Mouse (Mus musculus) G1E (cell line): ENCODE measurements around the gene Dhcr24. TPM values are rescaled to one million over a fixed set of nuclear protein-coding genes. Genes with fewer than 3 reads are reported as not detected.
A peak's percentile ranks its signal among the peaks of the same experiment; 100 is the strongest.

ENCODE experiments used
- ATAC-seq: 2 replicates; pipeline ENCODE4 v1.8.0; 2016; ENCODE audit warnings: mild to moderate bottlenecking; ENCODE audit not compliant: insufficient number of reproducible peaks, poor library complexity, low FRiP score, severe bottlenecking; ENCODE audit errors: extremely low read depth
- DNase-seq: peaks from one replicate; pipeline ENCODE4 v3.0.0; 2012; ENCODE audit warnings: low spot score
- H3K27me3 ChIP-seq: 2 replicates; pipeline ENCODE4 v1.6.1; 2012; ENCODE audit warnings: mild to moderate bottlenecking, low read length, inconsistent platforms; ENCODE audit not compliant: insufficient read depth
- H3K36me3 ChIP-seq: replicated peaks from 2 replicates; pipeline ENCODE3; 2012; ENCODE audit warnings: mild to moderate bottlenecking, inconsistent platforms
- H3K4me1 ChIP-seq: 2 replicates; pipeline ENCODE4 v1.6.1; 2012; ENCODE audit warnings: low read depth, low read length, inconsistent platforms, mixed read lengths; ENCODE audit not compliant: insufficient read depth
- H3K4me3 ChIP-seq: 2 replicates; pipeline ENCODE4 v1.5.1; 2012; ENCODE audit warnings: low read depth, mild to moderate bottlenecking, inconsistent platforms, low read length, moderate library complexity, mixed read lengths
- H3K9me3 ChIP-seq: replicated peaks from 2 replicates; pipeline ENCODE4 v1.6.1; 2012; ENCODE audit warnings: inconsistent platforms
- CTCF ChIP-seq: IDR thresholded peaks from 2 replicates; pipeline ENCODE4 v1.5.1; 2012; ENCODE audit warnings: low read depth, low read length, inconsistent platforms, mixed read lengths
- GATA1 ChIP-seq: IDR thresholded peaks from 2 replicates; pipeline ENCODE4 v1.6.1; 2012; ENCODE audit warnings: borderline replicate concordance, low read length, inconsistent platforms, mixed read lengths
- GATA2 ChIP-seq: IDR thresholded peaks from 2 replicates; pipeline ENCODE4 v1.6.1; 2012; ENCODE audit warnings: low read depth, low read length, inconsistent platforms, borderline replicate concordance
- POLR2AphosphoS5 ChIP-seq: IDR thresholded peaks from 2 replicates; pipeline ENCODE4 v1.6.1; 2012; ENCODE audit warnings: low read depth, low read length, inconsistent platforms; ENCODE audit not compliant: insufficient replicate concordance
- TAL1 ChIP-seq: conservative IDR thresholded peaks from 2 replicates; pipeline ENCODE4 v1.6.1; 2012; ENCODE audit warnings: low read depth, low read length, inconsistent platforms, mixed read lengths
- polyA plus RNA-seq: library from polyadenylated mRNA; stranded (reverse); fragments of >175 nt; gene quantifications from 2 replicates; pipeline ENCODE4 v1.2.3, GENCODE M21; 2012
- total RNA-seq, 2 experiments: library from RNA; stranded (forward) in 1 of 2; stranded (reverse) in 1 of 2; fragments of 200-1000 nt in 1 of 2; fragments of >200 nt in 1 of 2; fragmentation: Nextera tagmentation in 1 of 2; gene quantifications; 2 replicates each; pipeline ENCODE4 v1.2.3; 2014 to 2017

Gene Dhcr24
- total and polyA plus RNA-seq, 3 experiments = 15.4 to 43.4 (median 33.2) TPM

DNA sequence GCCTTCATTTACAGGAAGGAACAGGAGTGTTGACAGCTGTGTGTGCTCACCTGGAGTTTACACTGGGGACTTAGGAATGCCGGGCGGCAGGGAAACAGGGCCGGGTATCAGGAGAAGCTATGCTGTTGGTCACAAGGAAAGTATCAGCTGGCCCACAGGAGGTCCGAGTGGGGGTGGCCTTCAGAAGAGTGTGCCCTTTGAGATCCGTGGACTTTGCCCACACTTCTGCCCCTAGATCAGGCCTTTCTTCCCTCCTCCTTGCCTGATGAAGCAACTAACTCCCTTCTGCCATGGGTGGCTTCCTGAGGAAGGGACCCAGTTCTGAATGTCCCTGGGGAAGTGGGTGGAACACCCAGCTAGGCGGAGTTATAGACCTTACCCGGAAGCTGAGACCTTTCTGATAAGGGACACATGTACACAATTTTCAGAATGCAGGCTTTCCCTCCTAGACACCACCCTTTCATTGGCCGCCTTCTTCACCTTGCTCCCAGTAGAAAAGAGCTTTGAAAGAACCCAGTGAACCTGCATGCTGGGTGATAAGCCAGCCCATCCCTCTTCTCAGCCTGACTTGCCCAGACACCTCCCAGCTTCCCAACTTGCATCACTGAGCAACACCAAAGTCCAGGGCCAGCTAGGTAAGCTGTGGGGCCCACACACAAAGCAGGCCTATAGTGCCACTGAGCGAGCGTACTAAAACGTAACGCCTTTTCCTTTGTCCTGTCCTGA lies 21.8 kb downstream of the Dhcr24 start:
- H3K36me3 ChIP-seq = peaks cover 100% of the 10 kb centered on the region
- peak; percentile 62 for DNase-seq

DNA sequence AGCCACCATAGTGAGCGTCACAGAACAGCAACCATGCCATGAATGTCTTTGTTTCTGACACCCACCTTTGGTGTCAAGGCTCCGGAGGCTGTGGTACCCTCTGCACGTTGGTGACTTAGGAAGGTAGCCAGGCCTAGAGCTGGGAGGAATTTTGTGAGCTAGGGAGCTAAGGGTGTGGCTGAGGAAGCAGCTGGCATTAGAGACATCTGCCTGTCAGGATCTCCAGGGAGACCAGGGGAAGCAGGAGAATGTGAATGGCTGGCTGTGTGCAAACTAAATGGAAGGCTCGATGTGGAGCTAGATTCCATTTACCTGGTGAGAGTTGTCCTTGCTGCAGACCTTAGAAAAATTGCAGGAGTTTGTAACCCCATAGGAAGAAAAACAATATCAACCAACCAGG lies 23.8 kb downstream of the Dhcr24 start:
- Histone ChIP-seq H3K4me3 (no peak overlapping the region), H3K36me3 (peaks cover 99% of the 10 kb centered on the region), H3K27me3 (no peaks in the 10 kb centered on the region), H3K9me3 (no peaks in the 10 kb centered on the region), H3K4me1 (peaks cover 35% of the 10 kb centered on the region)
- no peak for ATAC-seq
- DNase-seq = no peak
- TF ChIP-seq POLR2AphosphoS5 (no peak), GATA1 (no peak), CTCF (no peak), GATA2 (no peak), TAL1 (no peak)

More for the DNA sequence above, 21.8 kb downstream of the Dhcr24 start:
- Histone ChIP-seq H3K4me1 (peaks cover 42% of the 10 kb centered on the region), H3K4me3 (peak overlapping the region; percentile 48; the same call in 1 of the 2 replicates), H3K9me3 (no peaks in the 10 kb centered on the region), H3K27me3 (no peaks in the 10 kb centered on the region)
- TF ChIP-seq TAL1 (no peak), GATA2 (no peak), CTCF (no peak), POLR2AphosphoS5 (no peak), GATA1 (no peak)
- peak; percentile 86 for ATAC-seq

GRCm38 (mm10) chr4:106587075-106587474 lies 26.2 kb downstream of the Dhcr24 start:
- no peak for DNase-seq
- Histone ChIP-seq H3K4me1 (peaks cover 15% of the 10 kb centered on the region), H3K36me3 (peaks cover 93% of the 10 kb centered on the region), H3K4me3 (no peak overlapping the region), H3K27me3 (no peaks in the 10 kb centered on the region), H3K9me3 (no peaks in the 10 kb centered on the region)
- TF ChIP-seq TAL1 = no peak
- no peak for TF ChIP-seq POLR2AphosphoS5
- TF ChIP-seq GATA1 = no peak
- TF ChIP-seq CTCF = no peak
- TF ChIP-seq GATA2 = no peak
- no peak for ATAC-seq

- Histone ChIP-seq H3K4me1 (no peaks in the 10 kb centered on the region), H3K27me3 (no peaks in the 10 kb centered on the region), H3K9me3 (no peaks in the 10 kb centered on the region), H3K36me3 (peaks cover 62% of the 10 kb centered on the region), H3K4me3 (no peak overlapping the region)
- no peak for ATAC-seq
- DNase-seq = no peak
- no peak for TF ChIP-seq CTCF
- no peak for TF ChIP-seq GATA2
- no peak for TF ChIP-seq TAL1
- no peak for TF ChIP-seq POLR2AphosphoS5
- no peak for TF ChIP-seq GATA1
Measured at GRCm38 (mm10) chr4:106590142-106590541, 29.3 kb downstream of the Dhcr24 start.

GRCm38 (mm10) chr4:106590871-106591270 lies 30.0 kb downstream of the Dhcr24 start:
- TF ChIP-seq CTCF (no peak), GATA2 (no peak)
- ATAC-seq (no peak), DNase-seq (no peak)
- Histone ChIP-seq H3K27me3 (no peaks in the 10 kb centered on the region; the same call in 1 of the 2 replicates), H3K4me3 (no peak overlapping the region), H3K9me3 (no peaks in the 10 kb centered on the region), H3K36me3 (peaks cover 55% of the 10 kb centered on the region), H3K4me1 (no peaks in the 10 kb centered on the region)

DNA sequence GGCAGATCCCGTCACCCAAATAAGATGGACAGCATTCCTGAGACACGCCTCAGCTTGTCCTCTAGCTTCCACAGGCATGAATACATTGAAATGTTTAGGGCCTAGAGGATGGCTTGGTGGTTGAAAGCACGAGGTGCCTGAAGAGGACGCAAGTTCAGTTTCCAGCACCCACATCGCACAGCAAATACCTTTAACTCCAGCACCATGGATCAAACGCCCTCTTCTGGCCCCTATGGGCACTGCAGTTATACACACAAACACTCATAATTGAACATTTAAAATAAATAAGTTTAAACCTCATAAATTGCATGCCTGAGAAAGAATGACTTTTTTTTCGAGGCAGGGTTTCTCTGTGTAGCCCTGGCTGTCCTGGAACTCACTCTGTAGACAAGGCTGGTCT lies 32.8 kb downstream of the Dhcr24 start:
- TF ChIP-seq GATA1 (no peak), POLR2AphosphoS5 (no peak), TAL1 (no peak), GATA2 (no peak), CTCF (no peak; the same call in 1 of the 2 replicates)
- Histone ChIP-seq H3K27me3 (peaks cover 4% of the 10 kb centered on the region), H3K4me3 (no peak overlapping the region), H3K9me3 (no peaks in the 10 kb centered on the region), H3K4me1 (no peaks in the 10 kb centered on the region), H3K36me3 (peaks cover 27% of the 10 kb centered on the region)
- ATAC-seq (no peak), DNase-seq (no peak)
